Mouse (Mus musculus) limb, embryonic 14.5 days (tissue): ENCODE measurements around the gene Med13l. TPM values are rescaled to one million over a fixed set of nuclear protein-coding genes. Genes with fewer than 3 reads are reported as not detected.

Source experiments
- ATAC-seq: fragments of 200-750 bp; cut with Nextera tagmentation; 2 replicates; pipeline ENCODE4 v1.8.0; 2017; ENCODE audit warnings: low read depth, moderate number of reproducible peaks, moderate TSS enrichment; ENCODE audit not compliant: low FRiP score
- DNase-seq: peaks from one replicate; pipeline ENCODE4 v3.0.0-alpha.2; 2015; ENCODE audit warnings: low spot score
- H3K27ac ChIP-seq: fragments of 300-500 bp; sonication (generic); replicated peaks from 2 replicates; pipeline ENCODE4 v1.5.1; 2014; ENCODE audit warnings: low read depth, mild to moderate bottlenecking, low read length, moderate library complexity, mixed read lengths
- H3K27me3 ChIP-seq: fragments of 300-500 bp; sonication (generic); 2 replicates; pipeline ENCODE4 v1.6.1; 2014; ENCODE audit warnings: low read length, mixed read lengths; ENCODE audit not compliant: control insufficient read depth, insufficient read depth
- H3K36me3 ChIP-seq: fragments of 300-500 bp; sonication (generic); 2 replicates; pipeline ENCODE4 v1.6.1; 2014; ENCODE audit warnings: mild to moderate bottlenecking, low read length, moderate library complexity, mixed read lengths; ENCODE audit not compliant: control insufficient read depth, insufficient read depth
- H3K4me1 ChIP-seq: fragments of 300-500 bp; sonication (generic); 2 replicates; pipeline ENCODE4 v1.6.1; 2014; ENCODE audit warnings: antibody characterized with exemption, low read length, mixed read lengths; ENCODE audit not compliant: control insufficient read depth, insufficient read depth
- H3K4me2 ChIP-seq: fragments of 300-500 bp; sonication (generic); replicated peaks from 2 replicates; pipeline ENCODE4 v1.6.1; 2014; ENCODE audit warnings: low read depth, mild to moderate bottlenecking, low read length, moderate library complexity; ENCODE audit not compliant: severe bottlenecking
- H3K4me3 ChIP-seq: fragments of 300-500 bp; sonication (generic); replicated peaks from 2 replicates; pipeline ENCODE4 v1.5.1; 2014; ENCODE audit warnings: low read length
- H3K9ac ChIP-seq: fragments of 300-500 bp; sonication (generic); 2 replicates; pipeline ENCODE4 v1.6.1; 2014; ENCODE audit warnings: mild to moderate bottlenecking, low read depth, low read length, moderate library complexity; ENCODE audit not compliant: severe bottlenecking
- H3K9me3 ChIP-seq: fragments of 300-500 bp; sonication (generic); 2 replicates; pipeline ENCODE4 v1.6.1; 2016; ENCODE audit warnings: low read length; ENCODE audit not compliant: control insufficient read depth
- POLR2A ChIP-seq: fragments of 200-500 bp; IDR thresholded peaks from 2 replicates; pipeline ENCODE4 v1.8.0; 2012; ENCODE audit warnings: inconsistent platforms, mild to moderate bottlenecking, moderate library complexity, borderline replicate concordance; ENCODE audit not compliant: insufficient read depth, insufficient read length; ENCODE audit errors: extremely low read depth
- WGBS: fragments of 180-500 bp; shearing (Covaris S2); extraction: QIAGEN DNeasy Blood & Tissue Kit; methylation state at CpG from one replicate; pipeline ENCODE4 v1.1.7; 2014; 5-methylcytosine and 5-hydroxymethylcytosine counted together
- polyA plus RNA-seq, 2 experiments: library from polyadenylated mRNA; depleted of rRNA in 1 of 2; stranded (reverse) in 1 of 2; unstranded in 1 of 2; fragments of >200 nt; fragmentation: Nextera tagmentation in 1 of 2; extraction: Ambion mirVana in 1 of 2; gene quantifications; 2 replicates each; pipeline versions ENCODE4 v1.2.1 to v1.2.3; 2012 to 2014

The Med13l gene
- polyA plus RNA-seq, 2 experiments: 17.8 to 19.8 TPM

GRCm38 (mm10) chr5:118562206-118562605 lies 1.7 kb downstream of the Med13l start:
- WGBS: 34% methylated on average over 3 of the region's 3 CpGs
- Histone ChIP-seq H3K4me2 (peak overlapping the region; percentile 83), H3K4me3 (peak overlapping the region; percentile 78), H3K36me3 (no peaks in the 10 kb centered on the region), H3K9me3 (no peaks in the 10 kb centered on the region), H3K4me1 (peaks cover 49% of the 10 kb centered on the region), H3K27ac (no peak overlapping the region), H3K27me3 (no peaks in the 10 kb centered on the region), H3K9ac (peak overlapping the region; percentile 97)
- no peak for TF ChIP-seq POLR2A
- no peak for ATAC-seq
- DNase-seq: no peak

GRCm38 (mm10) chr5:118563590-118563989 lies 3.1 kb downstream of the Med13l start:
- TF ChIP-seq POLR2A: no peak
- no peak overlapping the region for H3K27ac ChIP-seq
- H3K9me3 ChIP-seq: no peaks in the 10 kb centered on the region
- no peaks in the 10 kb centered on the region for H3K27me3 ChIP-seq
- H3K36me3 ChIP-seq: no peaks in the 10 kb centered on the region
- peaks cover 61% of the 10 kb centered on the region for H3K4me1 ChIP-seq
- WGBS: 26% methylated on average over 6 of the region's 6 CpGs
- peak overlapping the region; percentile 15; the same call in 1 of the 2 replicates for H3K4me2 ChIP-seq
- 0 out of 2 replicates have a peak overlapping the region, but pooled peaks have one; percentile 5 for H3K4me3 ChIP-seq
- DNase-seq (no peak), ATAC-seq (no peak)
- H3K9ac ChIP-seq: no peak overlapping the region

GRCm38 (mm10) chr5:118567395-118567794 lies 6.9 kb downstream of the Med13l start:
- no peaks in the 10 kb centered on the region for H3K9me3 ChIP-seq
- H3K27me3 ChIP-seq: no peaks in the 10 kb centered on the region
- ATAC-seq: no peak
- whole genome bisulfite sequencing: 27% methylated on average over 7 of the region's 7 CpGs
- peaks cover 72% of the 10 kb centered on the region for H3K4me1 ChIP-seq
- H3K27ac ChIP-seq: no peak overlapping the region
- H3K4me2 ChIP-seq: no peak overlapping the region
- no peak overlapping the region for H3K4me3 ChIP-seq
- H3K36me3 ChIP-seq: no peaks in the 10 kb centered on the region
- DNase-seq: no peak
- no peak overlapping the region; the same call in 1 of the 2 replicates for H3K9ac ChIP-seq
- no peak for TF ChIP-seq POLR2A

- no peak for ATAC-seq
- Histone ChIP-seq H3K27me3 (no peaks in the 10 kb centered on the region), H3K27ac (no peak overlapping the region), H3K4me2 (no peak overlapping the region), H3K4me3 (no peak overlapping the region), H3K9ac (0 out of 2 replicates have a peak overlapping the region, but pooled peaks have one; percentile 25), H3K9me3 (no peaks in the 10 kb centered on the region), H3K36me3 (no peaks in the 10 kb centered on the region), H3K4me1 (peaks cover 71% of the 10 kb centered on the region)
- no peak for DNase-seq
- WGBS: 42% methylated on average over 3 of the region's 3 CpGs
- no peak for TF ChIP-seq POLR2A
Observed at GRCm38 (mm10) chr5:118569017-118569416, 8.5 kb downstream of the Med13l start.

GRCm38 (mm10) chr5:118569606-118570580 lies 9.4 kb downstream of the Med13l start:
- ATAC-seq: no peak

More at GRCm38 (mm10) chr5:118569606-118570580, 9.4 kb downstream of the Med13l start:
- Histone ChIP-seq H3K9me3 (no peaks in the 10 kb centered on the region), H3K36me3 (no peaks in the 10 kb centered on the region), H3K4me1 (peaks cover 75% of the 10 kb centered on the region), H3K27me3 (no peaks in the 10 kb centered on the region), H3K9ac (0 out of 2 replicates have a peak overlapping the region, but pooled peaks have one; percentile 25), H3K4me3 (no peak overlapping the region), H3K4me2 (no peak overlapping the region), H3K27ac (0 out of 2 replicates have a peak overlapping the region, but pooled peaks have one; percentile 33)
- no peak for TF ChIP-seq POLR2A
- 52% methylated on average over 20 of the region's 20 CpGs for WGBS
- DNase-seq: no peak
